Mouse (Mus musculus): ENCODE data around the gene Tmem258. TPM values are rescaled to one million over a fixed set of nuclear protein-coding genes. Genes with fewer than 3 reads are reported as not detected.

The Tmem258 gene
- polyA plus RNA-seq, 1 experiment = 51.0 TPM

DNA sequence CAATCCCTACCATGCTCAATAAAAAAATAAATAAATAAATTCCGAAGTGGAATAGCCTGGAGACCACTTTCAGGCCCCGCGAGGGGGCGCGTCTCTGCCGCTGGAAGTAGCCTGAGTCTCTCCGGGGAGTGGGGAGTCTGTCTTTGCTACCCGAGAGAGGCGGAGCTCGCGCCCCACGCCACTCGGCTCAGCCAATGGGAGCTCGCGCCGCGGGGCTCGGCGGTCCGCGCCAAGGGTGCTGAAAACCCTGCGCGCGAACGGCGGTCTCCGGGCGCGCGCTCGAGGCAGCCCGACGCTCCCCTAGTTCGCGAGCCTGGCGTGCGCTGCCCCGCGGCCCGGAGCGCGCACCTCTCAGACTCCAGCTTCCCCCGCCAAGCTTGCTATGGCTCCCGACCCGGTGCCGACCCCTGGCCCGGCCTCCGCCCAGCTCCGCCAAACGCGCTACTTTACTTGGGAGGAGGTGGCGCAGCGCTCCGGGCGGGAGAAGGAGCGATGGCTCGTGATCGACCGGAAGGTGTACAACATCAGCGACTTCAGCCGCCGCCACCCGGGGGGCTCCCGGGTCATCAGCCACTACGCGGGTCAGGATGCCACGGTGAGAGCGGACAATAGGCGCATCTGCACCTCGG, 21.0 kb upstream of the Tmem258 start, which contains the start of gene Fads1:
Gene Fads1 (plus strand): TSS at position 219 of the 629 bp plus-strand sequence.
- peak within 1 kb of the TSS; percentile 67 for H3K4me3 ChIP-seq (ENCODE audit: insufficient read depth, low read length)
- peaks cover 12% of the 10 kb centered on the region; the same call in 1 of the 2 replicates for H3K4me1 ChIP-seq (ENCODE audit: control insufficient read depth, insufficient read depth, low read length)
- TF ChIP-seq CTCF (IDR thresholded peaks at IDR 0.05; ENCODE audit: extremely low read depth, insufficient read depth, low read length) = peak; percentile 41; the same call in 1 of the 2 replicates
- peak; percentile 36; the same call in 1 of the 2 replicates for TF ChIP-seq POLR2A (IDR thresholded peaks at IDR 0.05; ENCODE audit: extremely low read depth, insufficient read depth, low read length)
- H3K27ac ChIP-seq (ENCODE audit: insufficient read depth, low read length) = peak within 1 kb of the TSS; percentile 77

- TF ChIP-seq POLR2A (IDR thresholded peaks at IDR 0.05; ENCODE audit: extremely low read depth, insufficient read depth, low read length) (peak; percentile 91), CTCF (IDR thresholded peaks at IDR 0.05; ENCODE audit: extremely low read depth, insufficient read depth, low read length) (no peak)
- Histone ChIP-seq H3K4me3 (ENCODE audit: insufficient read depth, low read length) (peak overlapping the region; percentile 67), H3K27ac (ENCODE audit: insufficient read depth, low read length) (peak overlapping the region; percentile 77), H3K4me1 (ENCODE audit: control insufficient read depth, insufficient read depth, low read length) (peaks cover 12% of the 10 kb centered on the region; the same call in 1 of the 2 replicates)
These were observed 20.4 kb upstream of the Tmem258 start for GRCm38 (mm10) chr19:10183299-10183983.

DNA sequence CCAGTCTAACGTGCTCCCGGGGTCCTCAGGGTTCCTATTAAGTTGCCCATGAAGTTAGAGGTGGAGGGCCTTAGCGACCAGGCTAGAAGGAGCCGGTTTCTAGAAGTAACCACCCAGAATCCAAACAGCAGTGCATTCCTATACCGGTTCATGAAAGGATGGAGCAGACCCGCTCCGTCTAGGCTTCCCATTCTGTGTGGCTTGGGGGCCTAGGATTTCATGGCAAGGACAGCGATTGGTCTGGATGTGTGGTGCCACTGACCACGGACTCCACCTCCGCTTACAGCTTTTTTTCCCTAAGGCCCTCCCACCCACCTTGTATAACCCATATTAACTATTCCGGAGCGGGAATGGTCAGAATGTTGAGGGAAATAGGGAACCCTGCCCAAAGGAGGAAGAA, 19.7 kb upstream of the Tmem258 start:
- TF ChIP-seq POLR2A (IDR thresholded peaks at IDR 0.05; ENCODE audit: extremely low read depth, insufficient read depth, low read length) (peak; percentile 85), CTCF (IDR thresholded peaks at IDR 0.05; ENCODE audit: extremely low read depth, insufficient read depth, low read length) (no peak)
- Histone ChIP-seq H3K4me1 (ENCODE audit: control insufficient read depth, insufficient read depth, low read length) (peaks cover 14% of the 10 kb centered on the region; the same call in 1 of the 2 replicates), H3K27ac (ENCODE audit: insufficient read depth, low read length) (peak overlapping the region; percentile 9; the same call in 1 of the 2 replicates), H3K4me3 (ENCODE audit: insufficient read depth, low read length) (peak overlapping the region; percentile 67)

DNA sequence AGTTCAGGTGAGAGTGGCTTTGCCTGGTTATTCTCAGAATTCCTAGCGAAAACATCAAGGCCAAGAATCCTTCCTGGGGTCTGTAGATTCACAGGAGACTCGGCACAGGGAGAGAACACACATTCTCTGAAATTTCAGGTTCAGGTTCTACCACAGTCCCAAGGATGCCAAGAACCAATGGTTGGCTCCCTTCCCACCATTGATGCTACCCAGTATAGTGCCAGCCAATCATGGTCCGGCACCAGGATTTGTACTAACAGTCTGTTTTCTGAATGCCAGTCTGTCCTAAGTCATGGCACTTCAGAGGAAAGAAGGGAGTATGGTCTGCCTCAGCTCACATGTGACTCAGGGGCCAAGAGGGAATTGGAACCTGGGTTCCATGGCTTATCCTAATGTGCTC, 17.9 kb upstream of the Tmem258 start:
- no peak for TF ChIP-seq POLR2A (IDR thresholded peaks at IDR 0.05; ENCODE audit: extremely low read depth, insufficient read depth, low read length)
- no peak for TF ChIP-seq CTCF (IDR thresholded peaks at IDR 0.05; ENCODE audit: extremely low read depth, insufficient read depth, low read length)
- Histone ChIP-seq H3K4me1 (ENCODE audit: control insufficient read depth, insufficient read depth, low read length) (peaks cover 14% of the 10 kb centered on the region; the same call in 1 of the 2 replicates), H3K27ac (ENCODE audit: insufficient read depth, low read length) (no peak overlapping the region)

GRCm38 (mm10) chr19:10186569-10186968, 17.2 kb upstream of the Tmem258 start:
- Histone ChIP-seq H3K4me1 (ENCODE audit: control insufficient read depth, insufficient read depth, low read length) (peaks cover 11% of the 10 kb centered on the region; the same call in 1 of the 2 replicates), H3K27ac (ENCODE audit: insufficient read depth, low read length) (no peak overlapping the region), H3K4me3 (ENCODE audit: insufficient read depth, low read length) (no peak overlapping the region)
- TF ChIP-seq POLR2A (IDR thresholded peaks at IDR 0.05; ENCODE audit: extremely low read depth, insufficient read depth, low read length) = no peak
- TF ChIP-seq CTCF (IDR thresholded peaks at IDR 0.05; ENCODE audit: extremely low read depth, insufficient read depth, low read length) = no peak

More for the DNA sequence above, 17.9 kb upstream of the Tmem258 start:
- H3K4me3 ChIP-seq (ENCODE audit: insufficient read depth, low read length) = no peak overlapping the region

- Histone ChIP-seq H3K4me3 (ENCODE audit: insufficient read depth, low read length) (no peak overlapping the region), H3K4me1 (ENCODE audit: control insufficient read depth, insufficient read depth, low read length) (peaks cover 5% of the 10 kb centered on the region; the same call in 1 of the 2 replicates), H3K27ac (ENCODE audit: insufficient read depth, low read length) (0 out of 2 replicates have a peak overlapping the region, but pooled peaks have one; percentile 14)
- no peak for TF ChIP-seq POLR2A (IDR thresholded peaks at IDR 0.05; ENCODE audit: extremely low read depth, insufficient read depth, low read length)
- TF ChIP-seq CTCF (IDR thresholded peaks at IDR 0.05; ENCODE audit: extremely low read depth, insufficient read depth, low read length) = no peak
These were observed 15.5 kb upstream of the Tmem258 start for GRCm38 (mm10) chr19:10188281-10188811.

GRCm38 (mm10) chr19:10189022-10189421, 14.8 kb upstream of the Tmem258 start:
- H3K27ac ChIP-seq (ENCODE audit: insufficient read depth, low read length) = peak overlapping the region; percentile 0; the same call in 1 of the 2 replicates
- no peak overlapping the region for H3K4me3 ChIP-seq (ENCODE audit: insufficient read depth, low read length)
- TF ChIP-seq CTCF (IDR thresholded peaks at IDR 0.05; ENCODE audit: extremely low read depth, insufficient read depth, low read length) (no peak), POLR2A (IDR thresholded peaks at IDR 0.05; ENCODE audit: extremely low read depth, insufficient read depth, low read length) (no peak)
- H3K4me1 ChIP-seq (ENCODE audit: control insufficient read depth, insufficient read depth, low read length) = peaks cover 5% of the 10 kb centered on the region; the same call in 1 of the 2 replicates

GRCm38 (mm10) chr19:10189940-10190339, 13.9 kb upstream of the Tmem258 start:
- TF ChIP-seq CTCF (IDR thresholded peaks at IDR 0.05; ENCODE audit: extremely low read depth, insufficient read depth, low read length) (no peak), POLR2A (IDR thresholded peaks at IDR 0.05; ENCODE audit: extremely low read depth, insufficient read depth, low read length) (no peak)
- peaks cover 5% of the 10 kb centered on the region; the same call in 1 of the 2 replicates for H3K4me1 ChIP-seq (ENCODE audit: control insufficient read depth, insufficient read depth, low read length)
- no peak overlapping the region for H3K27ac ChIP-seq (ENCODE audit: insufficient read depth, low read length)
- H3K4me3 ChIP-seq (ENCODE audit: insufficient read depth, low read length) = no peak overlapping the region

DNA sequence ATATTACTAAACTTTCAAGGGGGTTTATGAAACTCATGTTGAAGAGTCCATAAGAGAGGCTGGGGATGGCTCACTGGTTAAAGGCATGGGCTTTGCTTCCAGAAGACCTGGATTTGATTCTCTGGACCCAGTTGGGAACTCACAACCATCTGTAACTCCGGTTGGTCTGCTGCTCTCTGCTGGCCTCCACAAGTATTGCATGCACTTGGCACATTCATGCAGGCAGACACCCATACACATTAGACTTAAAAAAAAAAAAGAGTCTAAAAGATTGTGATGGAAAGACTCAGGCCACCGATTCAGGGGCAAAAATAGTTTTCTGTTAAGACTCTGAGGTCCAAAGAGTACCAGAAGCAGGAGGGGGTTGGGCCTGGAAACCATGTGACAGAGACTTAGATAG, 13.0 kb upstream of the Tmem258 start:
- no peak overlapping the region for H3K27ac ChIP-seq (ENCODE audit: insufficient read depth, low read length)
- TF ChIP-seq CTCF (IDR thresholded peaks at IDR 0.05; ENCODE audit: extremely low read depth, insufficient read depth, low read length) = peak; percentile 66
- no peak for TF ChIP-seq POLR2A (IDR thresholded peaks at IDR 0.05; ENCODE audit: extremely low read depth, insufficient read depth, low read length)
- peaks cover 2% of the 10 kb centered on the region; the same call in 1 of the 2 replicates for H3K4me1 ChIP-seq (ENCODE audit: control insufficient read depth, insufficient read depth, low read length)
- H3K4me3 ChIP-seq (ENCODE audit: insufficient read depth, low read length) = no peak overlapping the region

Data from cortical plate, adult 2 months (tissue).